Mouse (Mus musculus) ovary, postnatal 14 days (tissue): ENCODE measurements around the gene Cadm3.
"Not testable (repeated sequence)": the region's sequence is repeated elsewhere in the genome, so short reads cannot be mapped to it uniquely, and the experiment has no call there.

ENCODE experiments used
- DNase-seq: peaks from one replicate; pipeline ENCODE4 v3.0.0; 2022; ENCODE audit warnings: low spot score

Cadm3 gene

DNA sequence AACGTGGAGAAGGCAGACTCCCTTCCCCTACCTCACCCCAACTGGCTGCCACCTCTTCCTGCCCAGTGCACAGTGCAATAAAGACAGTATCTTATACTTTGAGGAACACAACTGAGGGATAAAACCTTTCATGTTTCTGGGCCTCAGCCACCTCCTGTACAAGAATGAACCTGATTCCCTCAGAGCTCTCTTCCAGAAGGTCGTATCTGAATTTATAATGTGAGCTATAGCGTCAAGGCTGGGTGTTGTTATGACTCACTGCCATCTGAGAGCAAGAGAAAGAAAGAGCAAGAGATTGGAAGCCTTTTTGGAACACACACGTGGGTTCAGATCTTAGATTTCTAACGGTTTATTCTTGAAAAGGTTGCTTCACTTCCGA, 45.3 kb downstream of the Cadm3 start:
- DNase-seq: no peak

DNA sequence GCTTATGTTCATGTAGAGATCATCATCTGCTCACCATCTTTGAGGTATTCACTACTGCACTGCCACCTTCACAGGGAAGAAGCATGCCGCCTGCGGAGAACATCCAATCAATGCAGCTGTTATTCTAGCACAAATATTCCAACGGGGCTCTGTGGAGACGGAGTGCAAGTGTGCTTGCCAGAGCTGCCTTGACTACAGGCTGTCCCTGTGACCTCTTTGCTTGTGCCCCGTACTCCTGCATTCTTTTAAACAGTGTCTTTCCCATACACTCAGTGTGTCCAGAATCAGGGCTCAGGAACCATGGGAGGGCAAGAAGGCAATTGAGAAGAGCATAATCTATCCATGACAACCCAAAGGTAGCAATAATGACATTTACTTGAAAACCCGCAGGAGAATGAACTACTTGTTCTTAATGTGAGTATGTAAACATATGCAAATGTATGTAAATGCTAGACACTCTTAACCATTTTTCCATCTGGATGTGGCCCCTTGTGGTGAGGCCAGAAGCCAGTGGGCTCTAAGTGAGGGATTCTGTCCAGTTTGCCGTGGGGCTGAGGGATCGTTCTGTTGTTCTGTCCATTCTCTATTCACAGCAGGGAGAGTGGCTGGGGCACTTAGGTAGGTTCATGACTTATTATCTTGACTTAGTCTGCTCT, 45.8 kb downstream of the Cadm3 start:
- DNase-seq: no peak

DNA sequence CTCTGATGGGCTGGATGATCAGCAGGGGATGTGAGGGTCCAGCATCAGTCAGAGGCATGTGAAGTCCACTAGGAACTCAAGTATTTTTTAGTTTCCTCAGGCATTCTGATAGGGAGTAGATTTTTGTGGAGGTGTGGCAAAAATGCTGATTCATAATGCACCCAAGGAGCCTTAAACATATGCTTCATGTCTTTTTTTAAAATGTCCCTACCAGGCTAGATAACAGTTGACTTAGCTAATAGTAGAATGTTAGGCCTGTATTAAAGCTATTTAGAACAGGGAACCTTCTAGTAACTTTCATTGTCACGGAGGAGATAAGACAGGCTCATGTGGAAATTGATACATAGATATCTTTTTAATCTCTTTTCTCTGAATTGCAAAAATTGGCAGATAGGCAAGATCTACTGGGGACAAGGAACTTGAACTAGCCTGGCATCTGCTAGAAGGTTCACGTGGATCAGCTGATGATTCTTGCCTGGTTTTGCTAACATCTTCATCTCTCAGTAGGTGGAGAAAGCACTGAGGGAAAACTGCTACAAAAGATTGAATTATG, 49.5 kb downstream of the Cadm3 start:
- no peak for DNase-seq

DNA sequence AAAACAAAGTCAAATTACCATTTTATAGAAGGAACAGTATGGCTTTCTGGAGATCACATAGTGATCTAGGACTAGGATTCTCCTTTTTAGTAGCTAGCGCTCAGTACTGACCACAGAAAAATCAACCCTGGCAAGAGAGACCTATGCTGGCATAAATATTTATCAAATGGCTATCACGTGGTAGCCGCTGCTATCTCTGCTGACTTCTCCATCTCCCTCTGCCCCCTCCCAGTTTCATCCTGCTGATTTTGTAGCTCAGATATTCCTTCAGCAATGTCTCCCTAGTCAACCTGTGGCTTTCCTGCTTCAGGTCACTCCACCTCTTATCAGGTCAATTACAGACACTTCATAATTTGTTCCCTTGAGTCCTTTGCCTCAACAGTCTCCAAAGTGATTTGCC, 51.8 kb downstream of the Cadm3 start:
- DNase-seq: no peak

DNA sequence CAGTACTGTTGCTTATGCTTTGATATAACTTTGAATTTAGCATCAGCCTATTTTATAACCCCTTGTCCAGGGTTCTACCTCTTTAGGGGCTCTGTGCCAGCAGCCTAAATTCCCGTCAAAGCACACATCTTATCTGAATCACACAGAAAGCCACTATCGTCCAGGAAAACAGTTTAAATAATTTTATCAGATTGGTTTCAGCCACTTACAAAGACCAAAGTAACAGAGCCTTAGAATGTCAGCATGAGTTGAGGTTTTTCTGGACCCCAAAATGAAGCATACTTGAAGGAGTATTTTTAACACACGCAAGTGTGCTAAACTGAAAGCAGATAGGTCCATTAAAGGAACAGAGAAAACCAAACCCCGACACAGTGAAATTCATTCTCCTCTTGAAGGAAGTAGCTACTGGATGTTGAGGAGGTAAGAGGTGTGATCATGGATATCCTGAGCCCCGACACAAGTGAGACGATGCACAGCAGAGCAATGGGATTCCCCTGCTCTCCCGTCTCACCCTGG, 53.9 kb downstream of the Cadm3 start:
- not testable (repeated sequence) for DNase-seq

DNA sequence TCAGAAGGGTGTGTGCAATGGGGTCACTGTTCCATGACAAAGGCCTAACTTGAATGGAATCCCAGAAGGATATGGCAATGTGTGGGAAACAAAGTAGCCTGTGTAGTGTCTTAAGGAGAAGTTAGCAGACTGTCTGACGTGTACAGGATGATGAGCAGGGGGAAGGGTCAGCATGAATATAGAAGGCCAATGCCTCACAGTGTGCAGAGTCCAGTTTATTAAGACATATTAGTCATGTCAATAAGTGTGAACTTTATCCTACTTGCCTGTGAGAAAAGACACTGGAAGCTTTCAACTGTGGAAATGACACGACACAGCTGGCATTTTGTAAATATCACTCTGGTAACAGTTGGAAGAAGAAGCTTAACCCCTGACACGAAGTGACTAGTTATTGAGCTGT, 64.7 kb downstream of the Cadm3 start:
- DNase-seq: not testable (repeated sequence)
